Mouse (Mus musculus): ENCODE data around the gene Tnpo1.

DNA sequence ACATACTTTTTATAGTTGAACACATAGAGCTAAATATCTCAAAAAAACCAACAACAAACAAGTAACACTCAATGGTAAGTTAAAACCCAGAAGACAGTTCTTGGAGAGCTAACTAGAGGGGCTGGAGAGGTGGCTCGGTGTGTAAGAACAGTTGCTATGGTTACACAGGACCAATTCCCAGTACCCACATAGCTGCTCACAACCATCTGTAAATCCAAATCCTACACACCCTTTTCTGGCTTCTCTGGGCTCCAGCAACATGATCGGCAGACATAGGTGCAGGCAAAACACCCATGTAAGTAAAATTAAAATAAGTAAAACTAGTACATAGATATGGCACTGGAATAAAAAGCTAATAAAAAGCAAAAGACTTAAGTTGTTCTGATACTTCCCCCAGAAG is 31.3 kb downstream of the Tnpo1 start:
- TF ChIP-seq CTCF (IDR thresholded peaks at IDR 0.05; ENCODE audit: low read depth, low read length) (no peak), POLR2A (IDR thresholded peaks at IDR 0.05; ENCODE audit: borderline replicate concordance, low read depth, low read length) (no peak)
